Mouse (Mus musculus) embryonic facial prominence, embryonic 12.5 days (tissue): Measurements from ENCODE around the gene Cdkl1. TPM values are rescaled to one million over a fixed set of nuclear protein-coding genes. Genes with fewer than 3 reads are reported as not detected.

ENCODE experiments used
- ATAC-seq: fragments of 200-750 bp; cut with Nextera tagmentation; 2 replicates; pipeline ENCODE4 v1.8.0; 2017; ENCODE audit not compliant: insufficient number of reproducible peaks, insufficient read depth, low FRiP score, low TSS enrichment
- H3K27ac ChIP-seq: fragments of 300-500 bp; sonication (generic); 2 replicates; pipeline ENCODE4 v1.5.1; 2016; ENCODE audit warnings: mild to moderate bottlenecking
- H3K27me3 ChIP-seq: fragments of 300-500 bp; sonication (generic); 2 replicates; pipeline ENCODE4 v1.6.1; 2016; ENCODE audit warnings: mild to moderate bottlenecking, moderate library complexity
- H3K36me3 ChIP-seq: fragments of 300-500 bp; sonication (generic); 2 replicates; pipeline ENCODE4 v1.6.1; 2016; ENCODE audit warnings: mild to moderate bottlenecking
- H3K4me1 ChIP-seq: fragments of 300-500 bp; sonication (generic); 2 replicates; pipeline ENCODE4 v1.6.1; 2016
- H3K4me2 ChIP-seq: fragments of 300-500 bp; sonication (generic); replicated peaks from 2 replicates; pipeline ENCODE4 v1.6.1; 2016; ENCODE audit warnings: mild to moderate bottlenecking, moderate library complexity
- H3K4me3 ChIP-seq: fragments of 300-500 bp; sonication (generic); 2 replicates; pipeline ENCODE4 v1.5.1; 2016; ENCODE audit warnings: mild to moderate bottlenecking
- H3K9ac ChIP-seq: fragments of 300-500 bp; sonication (generic); 2 replicates; pipeline ENCODE4 v1.6.1; 2016; ENCODE audit warnings: mild to moderate bottlenecking, moderate library complexity
- H3K9me3 ChIP-seq: fragments of 300-500 bp; sonication (generic); 2 replicates; pipeline ENCODE4 v1.6.1; 2016; ENCODE audit warnings: mild to moderate bottlenecking, moderate library complexity
- WGBS: fragments of 180-500 bp; shearing (Covaris S2); methylation state at CpG from one replicate; pipeline ENCODE4 v1.1.7; 2016; 5-methylcytosine and 5-hydroxymethylcytosine counted together
- polyA plus RNA-seq: library from polyadenylated mRNA; unstranded; fragments of >200 nt; fragmentation: Nextera tagmentation; extraction: Ambion mirVana; gene quantifications from 2 replicates; pipeline ENCODE4 v1.2.1, GENCODE M21; 2016

Cdkl1 gene
- 0.92 and 1.3 TPM in 2 replicates for polyA plus RNA-seq

DNA sequence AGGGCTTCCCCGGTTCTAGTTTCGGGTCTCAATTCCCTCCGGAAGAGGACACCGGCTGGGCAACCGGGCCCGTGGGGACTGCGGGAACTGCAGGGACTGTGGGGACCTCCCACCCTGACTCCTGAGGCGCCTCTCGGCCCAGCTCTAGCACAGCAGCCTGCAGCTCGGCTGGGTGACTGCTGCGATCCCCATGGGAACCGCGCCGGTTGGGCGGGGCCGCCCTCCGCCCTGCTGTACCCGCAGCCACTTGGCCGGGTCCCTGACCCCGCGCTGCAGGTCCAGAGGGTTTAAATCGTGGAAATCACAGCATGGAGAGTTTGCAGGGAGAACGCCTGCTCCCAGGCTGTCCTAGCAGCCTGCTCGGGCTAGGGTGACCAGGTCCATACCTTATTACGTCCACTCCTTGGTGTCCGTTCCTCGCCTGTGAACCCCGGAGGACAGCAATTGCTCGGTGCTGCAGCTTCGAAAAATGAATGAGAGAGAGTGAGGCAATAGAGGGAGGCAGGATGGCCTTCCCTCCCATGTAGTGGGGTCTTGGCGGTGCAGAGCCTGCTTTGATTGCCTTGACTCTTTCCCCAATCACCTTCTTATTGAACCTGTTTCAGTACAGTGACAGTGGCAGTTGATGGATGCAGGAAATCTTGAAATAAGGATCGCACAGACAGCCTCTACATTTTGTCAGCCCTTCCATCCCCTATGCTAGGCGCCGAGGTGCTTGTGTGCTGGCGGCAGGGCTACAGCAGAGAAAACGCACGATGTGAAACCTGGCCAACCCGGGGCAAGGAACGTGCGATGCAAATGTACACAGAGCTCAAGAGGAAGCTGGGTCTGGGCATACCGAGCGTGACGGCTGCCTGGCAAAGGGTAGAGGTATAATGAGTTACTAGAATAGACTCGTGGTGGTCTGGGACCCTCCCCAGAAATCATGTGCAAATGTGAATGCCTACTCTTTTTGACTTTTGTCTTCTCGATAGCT is at the start of gene Cdkl1:
Cdkl1 (minus strand) TSS at position 738 of the 976 bp plus-strand sequence.
- Histone ChIP-seq H3K36me3 (no peaks in the 10 kb centered on the region), H3K9me3 (no peaks in the 10 kb centered on the region), H3K4me1 (peaks cover 5% of the 10 kb centered on the region; the same call in 1 of the 2 replicates), H3K27me3 (peaks cover 8% of the 10 kb centered on the region; the same call in 1 of the 2 replicates), H3K27ac (no peak within 1 kb of the TSS), H3K4me2 (peak within 1 kb of the TSS; percentile 96), H3K9ac (peak within 1 kb of the TSS; percentile 41), H3K4me3 (peak within 1 kb of the TSS; percentile 51)
- 3% methylated on average over 45 of the region's 45 CpGs for WGBS
- ATAC-seq, result peak; percentile 85

DNA sequence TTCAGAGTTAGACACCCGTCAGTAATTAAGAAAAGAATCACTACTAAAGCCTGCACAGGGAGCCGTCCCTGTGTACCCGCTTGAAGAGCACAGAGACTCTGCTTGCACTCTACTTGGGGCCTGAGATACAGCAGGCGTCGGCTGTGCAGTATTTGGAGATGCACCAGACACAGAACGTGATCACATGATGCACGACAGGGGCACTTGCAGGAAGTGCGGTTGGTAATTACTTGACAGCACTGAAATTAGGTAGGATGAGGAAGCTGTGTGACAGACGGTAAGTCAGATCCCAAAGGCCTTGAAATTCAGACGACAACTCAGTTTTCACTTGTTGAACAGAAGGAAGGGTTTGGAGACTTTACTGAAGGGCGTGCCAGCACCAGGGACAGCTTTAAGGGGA is 47.3 kb upstream of the Cdkl1 start:
- Histone ChIP-seq H3K9me3 (no peaks in the 10 kb centered on the region), H3K4me1 (no peaks in the 10 kb centered on the region), H3K27ac (no peak overlapping the region), H3K36me3 (peaks cover 57% of the 10 kb centered on the region), H3K9ac (no peak overlapping the region), H3K4me3 (no peak overlapping the region), H3K4me2 (no peak overlapping the region), H3K27me3 (no peaks in the 10 kb centered on the region)
- whole genome bisulfite sequencing, result 74% methylated on average over 11 of the region's 11 CpGs
- no peak for ATAC-seq

DNA sequence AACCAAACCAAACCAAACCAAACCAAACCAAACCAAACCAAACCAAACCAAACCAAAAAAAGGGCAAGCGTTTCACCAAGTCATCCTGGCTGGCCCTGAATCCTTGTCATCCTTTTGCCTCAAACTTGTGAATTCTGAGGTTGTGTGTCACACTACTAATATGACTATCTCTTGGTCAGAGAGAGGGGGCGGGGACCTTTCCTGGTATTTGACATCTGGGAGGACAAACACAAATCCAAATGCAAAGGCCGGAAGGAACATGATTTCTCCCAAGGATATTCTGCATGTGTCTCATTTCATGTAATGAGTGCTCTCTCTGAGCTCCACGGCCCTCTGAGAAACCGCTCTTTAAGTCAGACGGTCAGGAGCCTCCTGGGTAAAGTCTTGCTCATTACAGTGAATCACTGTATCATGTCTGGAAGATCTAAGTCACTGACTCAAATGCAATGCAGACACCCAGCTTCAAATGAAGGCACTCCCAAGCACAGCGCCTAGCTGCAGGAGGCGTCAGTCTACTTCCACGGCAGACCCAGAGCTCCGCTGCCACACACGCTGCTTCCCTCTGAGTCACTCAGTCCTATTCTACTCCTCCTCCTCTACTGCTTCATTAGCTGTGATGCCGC is 43.0 kb upstream of the Cdkl1 start:
- no peak overlapping the region for H3K4me3 ChIP-seq
- no peak overlapping the region for H3K27ac ChIP-seq
- H3K36me3 ChIP-seq, result peaks cover 40% of the 10 kb centered on the region
- no peaks in the 10 kb centered on the region for H3K4me1 ChIP-seq
- WGBS, result 83% methylated on average over 12 of the region's 12 CpGs
- H3K27me3 ChIP-seq, result no peaks in the 10 kb centered on the region
- H3K4me2 ChIP-seq, result no peak overlapping the region
- H3K9ac ChIP-seq, result no peak overlapping the region
- H3K9me3 ChIP-seq, result no peaks in the 10 kb centered on the region
- ATAC-seq, result no peak

DNA sequence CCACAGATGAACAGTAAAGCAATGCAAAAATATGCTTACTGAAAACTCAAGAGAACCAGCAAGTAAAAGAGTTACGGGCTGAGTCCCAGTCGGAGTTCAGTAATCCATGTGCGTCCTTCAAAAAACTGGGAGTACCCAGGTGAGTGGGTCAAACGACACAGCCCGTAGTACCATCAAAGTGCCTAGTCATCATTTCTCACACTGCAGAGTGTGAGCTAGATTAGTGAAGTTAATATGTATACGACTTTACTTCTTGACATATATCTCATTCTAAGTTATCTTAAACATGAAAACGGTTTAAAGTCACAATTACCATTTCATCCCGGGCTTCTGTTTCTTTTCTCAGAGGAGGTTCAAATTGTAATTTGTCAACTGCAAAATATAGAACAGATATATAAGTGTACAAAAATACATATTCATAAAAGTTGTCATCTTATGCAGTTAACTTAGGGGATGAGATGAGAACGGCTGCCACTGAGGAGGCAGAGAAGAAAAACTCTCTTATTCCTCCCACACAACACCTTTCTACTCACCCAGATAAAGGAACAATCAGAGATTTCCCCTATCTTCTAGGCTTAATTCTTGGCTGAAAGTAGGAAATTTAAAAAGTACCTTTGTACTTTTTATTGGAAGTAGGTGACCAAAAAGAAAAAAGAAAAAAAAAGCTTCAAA is 40.3 kb upstream of the Cdkl1 start:
- 91% methylated on average over 9 of the region's 9 CpGs for WGBS
- Histone ChIP-seq H3K4me2 (no peak overlapping the region), H3K4me1 (no peaks in the 10 kb centered on the region), H3K4me3 (no peak overlapping the region), H3K36me3 (peaks cover 39% of the 10 kb centered on the region), H3K9ac (no peak overlapping the region), H3K27ac (no peak overlapping the region), H3K27me3 (no peaks in the 10 kb centered on the region), H3K9me3 (no peaks in the 10 kb centered on the region)
- ATAC-seq, result no peak

DNA sequence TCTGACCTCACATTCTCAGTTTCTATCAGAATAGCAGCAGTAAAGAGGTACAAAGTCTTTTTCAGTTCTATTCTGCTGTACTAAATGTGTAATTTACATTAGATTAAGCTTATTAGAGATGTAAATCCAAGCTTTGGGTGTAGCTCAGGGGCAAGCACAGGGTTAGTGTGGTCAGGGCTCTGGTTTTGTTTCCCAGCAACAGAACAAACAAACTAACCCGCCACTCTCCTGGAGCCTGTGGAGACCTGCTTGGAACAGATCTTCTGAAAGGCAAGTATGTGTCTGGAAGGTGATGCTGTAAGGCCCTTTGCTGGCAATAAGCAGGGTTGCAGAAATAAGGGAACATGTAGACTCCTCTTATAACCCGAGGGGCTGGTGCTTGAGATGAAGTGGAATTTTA is 37.1 kb upstream of the Cdkl1 start:
- 68% methylated on average over 2 of the region's 2 CpGs for WGBS
- H3K9ac ChIP-seq, result no peak overlapping the region
- no peaks in the 10 kb centered on the region for H3K4me1 ChIP-seq
- no peak overlapping the region for H3K27ac ChIP-seq
- H3K4me3 ChIP-seq, result no peak overlapping the region
- H3K4me2 ChIP-seq, result no peak overlapping the region
- no peaks in the 10 kb centered on the region for H3K9me3 ChIP-seq
- no peaks in the 10 kb centered on the region for H3K27me3 ChIP-seq
- peaks cover 27% of the 10 kb centered on the region for H3K36me3 ChIP-seq
- ATAC-seq, result no peak

DNA sequence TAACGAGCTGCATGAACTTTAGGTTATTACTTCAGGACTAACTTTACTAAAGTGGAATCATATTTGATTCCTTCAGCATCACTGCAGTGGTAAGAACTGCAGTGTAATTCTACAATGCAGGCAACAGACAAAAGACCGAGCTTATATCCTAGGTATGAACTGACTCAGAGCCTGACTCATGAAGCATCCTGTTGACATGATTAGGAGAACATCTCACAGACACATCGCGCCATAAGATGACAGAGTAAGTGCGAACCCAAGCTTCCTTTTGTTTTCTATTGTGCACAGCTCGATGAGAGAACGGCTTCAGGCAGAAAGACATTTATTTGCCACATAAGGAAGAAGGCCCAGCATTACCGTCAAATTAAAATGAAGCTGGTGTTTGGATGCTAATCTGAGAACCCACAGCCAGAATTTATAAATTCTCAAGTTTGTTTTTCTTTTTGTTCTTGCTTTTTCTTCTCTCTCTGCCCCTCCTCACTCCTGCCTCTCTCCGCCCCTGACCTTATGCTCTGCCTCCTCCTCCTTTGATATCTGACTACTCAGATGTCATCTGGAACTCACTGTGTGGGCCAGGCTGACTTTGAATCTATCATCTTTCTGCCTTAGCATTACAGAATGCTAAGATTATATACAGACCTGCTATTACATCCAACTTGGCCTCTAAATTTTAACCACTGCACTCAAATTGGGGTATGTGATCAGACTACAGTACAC is 34.0 kb upstream of the Cdkl1 start:
- Histone ChIP-seq H3K9me3 (no peaks in the 10 kb centered on the region), H3K27me3 (no peaks in the 10 kb centered on the region), H3K9ac (no peak overlapping the region), H3K4me3 (no peak overlapping the region), H3K27ac (no peak overlapping the region), H3K36me3 (peaks cover 54% of the 10 kb centered on the region), H3K4me2 (no peak overlapping the region), H3K4me1 (no peaks in the 10 kb centered on the region)
- no peak for ATAC-seq
- 83% methylated on average over 9 of the region's 9 CpGs for WGBS

DNA sequence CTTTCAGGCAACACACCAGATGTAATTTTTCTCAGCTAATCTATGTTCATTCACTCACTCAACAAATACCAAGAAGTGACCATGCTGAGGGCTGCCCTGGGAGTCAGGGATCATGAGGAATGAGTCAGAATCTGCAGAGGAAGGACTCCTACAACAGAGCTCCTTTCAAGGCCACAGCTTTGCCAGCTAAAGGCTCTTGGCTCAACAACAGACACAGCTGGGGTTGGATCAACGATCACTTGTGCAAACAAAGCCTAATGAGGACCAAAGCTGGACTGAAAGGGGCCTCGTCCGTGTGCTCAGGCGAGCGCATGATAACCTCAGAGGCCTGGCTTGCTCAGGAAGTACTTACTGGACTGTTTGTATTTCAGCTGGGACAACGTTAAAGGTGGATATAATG is 23.2 kb upstream of the Cdkl1 start:
- no peak for ATAC-seq
- 30% methylated on average over 6 of the region's 6 CpGs for WGBS
- Histone ChIP-seq H3K4me1 (no peaks in the 10 kb centered on the region), H3K9me3 (no peaks in the 10 kb centered on the region), H3K27ac (no peak overlapping the region), H3K4me2 (no peak overlapping the region), H3K36me3 (peaks cover 66% of the 10 kb centered on the region), H3K9ac (no peak overlapping the region), H3K4me3 (no peak overlapping the region), H3K27me3 (no peaks in the 10 kb centered on the region)

DNA sequence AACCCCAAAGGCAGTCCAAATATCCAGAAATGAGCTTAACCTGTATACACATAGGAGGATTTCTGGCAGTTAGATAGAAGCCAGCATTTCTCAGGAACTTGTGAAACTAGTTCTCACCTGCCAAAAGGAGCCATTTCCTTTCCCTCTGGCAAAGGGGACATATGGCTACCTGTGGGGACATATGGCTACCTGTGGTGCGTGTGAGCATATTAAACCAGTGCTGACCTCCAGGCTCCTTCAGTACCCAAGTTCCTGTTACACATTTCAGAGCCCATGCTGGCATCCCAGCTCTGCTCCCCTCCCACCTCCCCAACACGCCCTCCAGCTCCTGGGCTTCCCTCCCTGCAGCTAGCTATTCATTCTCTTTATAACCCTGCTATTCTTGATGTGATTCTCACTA is 22.5 kb upstream of the Cdkl1 start:
- no peak overlapping the region for H3K9ac ChIP-seq
- 68% methylated on average over 2 of the region's 2 CpGs for whole genome bisulfite sequencing
- ATAC-seq, result no peak
- no peaks in the 10 kb centered on the region for H3K9me3 ChIP-seq
- no peak overlapping the region for H3K27ac ChIP-seq
- no peaks in the 10 kb centered on the region for H3K27me3 ChIP-seq
- H3K4me2 ChIP-seq, result no peak overlapping the region
- peaks cover 61% of the 10 kb centered on the region for H3K36me3 ChIP-seq
- H3K4me3 ChIP-seq, result no peak overlapping the region
- no peaks in the 10 kb centered on the region for H3K4me1 ChIP-seq

DNA sequence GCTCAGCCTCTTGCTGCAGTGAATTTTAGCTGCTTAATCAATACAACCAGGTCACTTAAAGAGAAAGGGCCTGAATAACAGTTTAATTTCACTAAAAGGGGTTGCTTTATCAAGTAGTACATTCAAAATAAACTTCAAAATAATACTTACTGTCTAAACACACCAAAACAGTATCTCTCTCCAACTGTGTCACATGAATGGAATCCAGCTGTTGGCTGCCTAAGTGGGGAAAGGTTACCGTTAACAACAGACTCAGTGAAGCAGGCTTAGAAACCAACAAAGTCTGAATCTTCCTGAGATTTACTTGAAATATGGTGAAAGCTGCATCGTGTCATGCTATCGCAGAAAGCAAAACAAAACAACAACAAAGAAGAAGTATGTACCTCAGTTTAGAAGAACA is 21.9 kb upstream of the Cdkl1 start:
- Histone ChIP-seq H3K4me2 (no peak overlapping the region), H3K36me3 (peaks cover 58% of the 10 kb centered on the region), H3K27ac (no peak overlapping the region), H3K4me3 (no peak overlapping the region), H3K27me3 (no peaks in the 10 kb centered on the region), H3K4me1 (no peaks in the 10 kb centered on the region), H3K9ac (no peak overlapping the region), H3K9me3 (no peaks in the 10 kb centered on the region)
- whole genome bisulfite sequencing, result 69% methylated on average over 3 of the region's 3 CpGs
- no peak for ATAC-seq

DNA sequence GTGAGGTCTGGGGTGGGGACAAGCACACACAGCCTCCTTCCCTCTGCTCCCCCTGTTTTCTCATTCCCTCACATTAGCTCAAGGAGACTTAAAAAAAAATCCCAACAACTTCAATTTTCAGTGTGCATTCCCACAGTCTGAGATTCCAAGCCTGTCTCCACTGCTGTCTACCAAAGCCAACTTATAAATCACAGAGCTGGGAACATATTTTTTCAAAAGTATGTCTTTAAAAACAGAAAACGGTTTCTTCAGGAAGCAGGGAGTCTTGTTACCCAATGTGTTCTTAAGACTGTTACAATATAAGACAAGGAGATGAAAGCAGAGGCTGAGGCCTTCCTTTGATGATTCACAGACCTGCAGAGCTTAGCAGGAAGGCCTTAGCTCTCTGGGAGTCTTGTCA is 20.9 kb upstream of the Cdkl1 start:
- H3K4me1 ChIP-seq, result no peaks in the 10 kb centered on the region
- H3K36me3 ChIP-seq, result peaks cover 54% of the 10 kb centered on the region
- H3K27me3 ChIP-seq, result no peaks in the 10 kb centered on the region
- H3K9ac ChIP-seq, result no peak overlapping the region
- H3K9me3 ChIP-seq, result no peaks in the 10 kb centered on the region
- H3K4me2 ChIP-seq, result no peak overlapping the region
- H3K27ac ChIP-seq, result no peak overlapping the region
- H3K4me3 ChIP-seq, result no peak overlapping the region
- no peak for ATAC-seq
- 38% methylated on average over 1 of the region's 1 CpGs for WGBS

DNA sequence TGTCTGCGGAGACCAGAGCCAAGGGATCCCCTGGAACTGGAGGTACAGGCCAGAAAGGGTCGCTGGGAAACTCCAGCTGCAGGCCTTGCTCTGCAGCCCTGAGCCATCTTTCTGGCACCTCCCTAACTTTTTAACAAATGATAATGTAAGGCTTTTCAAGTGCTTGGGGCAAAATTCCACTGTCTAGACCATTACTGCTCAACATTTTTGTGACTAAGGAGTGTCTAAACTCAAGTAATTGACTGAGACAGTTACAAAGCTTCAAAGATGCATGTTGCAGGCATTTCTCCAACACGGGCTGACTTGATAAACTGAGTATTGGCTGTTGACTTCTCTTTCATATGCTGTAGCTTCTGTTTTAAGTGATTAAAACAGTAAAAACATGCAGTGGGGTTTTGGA is 18.4 kb upstream of the Cdkl1 start:
- 66% methylated on average over 3 of the region's 3 CpGs for WGBS
- Histone ChIP-seq H3K9me3 (no peaks in the 10 kb centered on the region), H3K4me2 (no peak overlapping the region), H3K36me3 (peaks cover 51% of the 10 kb centered on the region), H3K27ac (0 out of 2 replicates have a peak overlapping the region, but pooled peaks have one; percentile 36), H3K4me3 (no peak overlapping the region), H3K4me1 (no peaks in the 10 kb centered on the region), H3K27me3 (no peaks in the 10 kb centered on the region), H3K9ac (no peak overlapping the region)
- no peak for ATAC-seq
